Mouse (Mus musculus) testis, adult 2 months (tissue): ENCODE results near the gene Fam214a. TPM values are rescaled to one million over a fixed set of nuclear protein-coding genes. Genes with fewer than 3 reads are reported as not detected.

Experiments
- H3K27ac ChIP-seq: fragments of 200-500 bp; 2 replicates; pipeline ENCODE4 v1.5.1; 2012; ENCODE audit warnings: low read depth, low read length; ENCODE audit not compliant: control insufficient read depth, insufficient read depth
- H3K27me3 ChIP-seq: fragments of 200-500 bp; 2 replicates; pipeline ENCODE4 v1.6.1; 2012; ENCODE audit warnings: mild to moderate bottlenecking, low read length, moderate library complexity; ENCODE audit not compliant: control insufficient read depth, insufficient read depth
- H3K36me3 ChIP-seq: fragments of 200-500 bp; 2 replicates; pipeline ENCODE4 v1.6.1; 2012; ENCODE audit warnings: mild to moderate bottlenecking, low read length; ENCODE audit not compliant: control insufficient read depth, insufficient read depth
- H3K4me1 ChIP-seq: fragments of 200-500 bp; 2 replicates; pipeline ENCODE4 v1.6.1; 2012; ENCODE audit warnings: low read length; ENCODE audit not compliant: control insufficient read depth, insufficient read depth
- H3K4me3 ChIP-seq: fragments of 200-500 bp; 2 replicates; pipeline ENCODE4 v1.5.1; 2012; ENCODE audit warnings: low read depth, mild to moderate bottlenecking, low read length, moderate library complexity, mixed read lengths; ENCODE audit not compliant: control insufficient read depth
- CTCF ChIP-seq: fragments of 200-500 bp; IDR thresholded peaks from 2 replicates; pipeline ENCODE4 v1.5.1; 2012; ENCODE audit warnings: low read depth, mild to moderate bottlenecking, inconsistent platforms, low read length, moderate library complexity; ENCODE audit not compliant: control insufficient read depth, insufficient read depth, insufficient replicate concordance
- POLR2A ChIP-seq: fragments of 200-500 bp; IDR thresholded peaks from 2 replicates; pipeline ENCODE4 v1.6.1; 2012; ENCODE audit warnings: low read depth, mild to moderate bottlenecking, inconsistent platforms, low read length, moderate library complexity; ENCODE audit not compliant: control insufficient read depth
- polyA plus RNA-seq: library from polyadenylated mRNA; depleted of rRNA; stranded (reverse); fragments of >200 nt; gene quantifications from 2 replicates; pipeline ENCODE4 v1.2.3, GENCODE M21; 2012

Fam214a gene
- polyA plus RNA-seq, 1 experiment = 13.8 TPM

- H3K27ac ChIP-seq = peak overlapping the region; percentile 94; the same call in 1 of the 2 replicates
- no peak for TF ChIP-seq POLR2A
- TF ChIP-seq CTCF = no peak
- H3K36me3 ChIP-seq = no peaks in the 10 kb centered on the region
- H3K4me3 ChIP-seq = peak overlapping the region; percentile 97
- H3K27me3 ChIP-seq = no peaks in the 10 kb centered on the region
- H3K4me1 ChIP-seq = no peaks in the 10 kb centered on the region; the same call in 1 of the 2 replicates
Observed at GRCm38 (mm10) chr9:74952106-74952505, 578 bp upstream of the Fam214a start.

GRCm38 (mm10) chr9:74953265-74953958 lies 728 bp downstream of the Fam214a start:
- Histone ChIP-seq H3K36me3 (peaks cover 2% of the 10 kb centered on the region), H3K27me3 (no peaks in the 10 kb centered on the region), H3K4me3 (peak overlapping the region; percentile 97), H3K27ac (peak overlapping the region; percentile 94), H3K4me1 (no peaks in the 10 kb centered on the region; the same call in 1 of the 2 replicates)
- TF ChIP-seq POLR2A (no peak; the same call in 1 of the 2 replicates), CTCF (no peak)

- Histone ChIP-seq H3K27me3 (no peaks in the 10 kb centered on the region), H3K27ac (peak overlapping the region; percentile 94), H3K4me3 (peak overlapping the region; percentile 97), H3K4me1 (no peaks in the 10 kb centered on the region; the same call in 1 of the 2 replicates), H3K36me3 (peaks cover 2% of the 10 kb centered on the region)
- no peak for TF ChIP-seq CTCF
- no peak for TF ChIP-seq POLR2A
Observed at GRCm38 (mm10) chr9:74953959-74954279, 1.2 kb downstream of the Fam214a start.

GRCm38 (mm10) chr9:74954387-74954786 lies 1.7 kb downstream of the Fam214a start:
- peak overlapping the region; percentile 29; the same call in 1 of the 2 replicates for H3K27ac ChIP-seq
- peaks cover 2% of the 10 kb centered on the region for H3K36me3 ChIP-seq
- no peaks in the 10 kb centered on the region for H3K27me3 ChIP-seq
- no peaks in the 10 kb centered on the region; the same call in 1 of the 2 replicates for H3K4me1 ChIP-seq
- TF ChIP-seq POLR2A (no peak), CTCF (no peak)
- H3K4me3 ChIP-seq = peak overlapping the region; percentile 38

- Histone ChIP-seq H3K4me3 (no peak overlapping the region), H3K27me3 (no peaks in the 10 kb centered on the region), H3K36me3 (peaks cover 2% of the 10 kb centered on the region), H3K27ac (no peak overlapping the region), H3K4me1 (peaks cover 2% of the 10 kb centered on the region; the same call in 1 of the 2 replicates)
- no peak for TF ChIP-seq CTCF
Observed at GRCm38 (mm10) chr9:74960630-74961029, 7.9 kb downstream of the Fam214a start.

GRCm38 (mm10) chr9:74961073-74961575 lies 8.4 kb downstream of the Fam214a start:
- Histone ChIP-seq H3K4me3 (no peak overlapping the region), H3K27ac (no peak overlapping the region)
- TF ChIP-seq POLR2A = no peak
- no peak for TF ChIP-seq CTCF

GRCm38 (mm10) chr9:74963953-74964352 lies 11.3 kb downstream of the Fam214a start:
- TF ChIP-seq CTCF (no peak), POLR2A (no peak)
- no peaks in the 10 kb centered on the region for H3K27me3 ChIP-seq
- H3K27ac ChIP-seq = no peak overlapping the region
- no peaks in the 10 kb centered on the region; the same call in 1 of the 2 replicates for H3K36me3 ChIP-seq
- no peak overlapping the region for H3K4me3 ChIP-seq
- H3K4me1 ChIP-seq = peaks cover 4% of the 10 kb centered on the region

More at GRCm38 (mm10) chr9:74961073-74961575, 8.4 kb downstream of the Fam214a start:
- H3K4me1 ChIP-seq = peaks cover 2% of the 10 kb centered on the region; the same call in 1 of the 2 replicates
- no peaks in the 10 kb centered on the region for H3K27me3 ChIP-seq
- H3K36me3 ChIP-seq = peaks cover 2% of the 10 kb centered on the region
